Mouse (Mus musculus) neural tube, embryonic 14.5 days (tissue): ENCODE measurements around the gene Gm45618. TPM values are rescaled to one million over a fixed set of nuclear protein-coding genes. Genes with fewer than 3 reads are reported as not detected.

Experiments
- ATAC-seq: fragments of 200-750 bp; cut with Nextera tagmentation; 2 replicates; pipeline ENCODE4 v1.8.0; 2017; ENCODE audit warnings: low read depth, mild to moderate bottlenecking, moderate TSS enrichment, moderate library complexity
- H3K27ac ChIP-seq: fragments of 300-500 bp; sonication (generic); 2 replicates; pipeline ENCODE4 v1.5.1; 2014; ENCODE audit warnings: low read depth, mild to moderate bottlenecking, control low read depth, low read length, moderate library complexity, mixed read lengths
- H3K27me3 ChIP-seq: fragments of 300-500 bp; sonication (generic); 2 replicates; pipeline ENCODE4 v1.6.1; 2014; ENCODE audit warnings: low read length; ENCODE audit not compliant: control insufficient read depth, insufficient read depth
- H3K36me3 ChIP-seq: fragments of 300-500 bp; sonication (generic); 2 replicates; pipeline ENCODE4 v1.6.1; 2014; ENCODE audit warnings: low read length, mixed read lengths; ENCODE audit not compliant: control insufficient read depth, insufficient read depth
- H3K4me1 ChIP-seq: fragments of 300-500 bp; sonication (generic); 2 replicates; pipeline ENCODE4 v1.6.1; 2014; ENCODE audit warnings: low read length; ENCODE audit not compliant: control insufficient read depth, insufficient read depth
- H3K4me2 ChIP-seq: fragments of 300-500 bp; sonication (generic); 2 replicates; pipeline ENCODE4 v1.6.1; 2014; ENCODE audit warnings: mild to moderate bottlenecking, low read depth, low read length, control low read depth
- H3K4me3 ChIP-seq: fragments of 300-500 bp; sonication (generic); 2 replicates; pipeline ENCODE4 v1.5.1; 2014; ENCODE audit warnings: low read depth, low read length, control low read depth, mixed read lengths
- H3K9ac ChIP-seq: fragments of 300-500 bp; sonication (generic); replicated peaks from 2 replicates; pipeline ENCODE4 v1.6.1; 2014; ENCODE audit warnings: low read depth, mild to moderate bottlenecking, control low read depth, low read length, mixed read lengths
- H3K9me3 ChIP-seq: fragments of 300-500 bp; sonication (generic); 2 replicates; pipeline ENCODE4 v1.6.1; 2016; ENCODE audit warnings: low read length; ENCODE audit not compliant: control insufficient read depth
- WGBS: fragments of 180-500 bp; shearing (Covaris S2); extraction: QIAGEN DNeasy Blood & Tissue Kit; methylation state at CpG from one replicate; pipeline ENCODE4 v1.1.7; 2014; 5-methylcytosine and 5-hydroxymethylcytosine counted together
- polyA plus RNA-seq: library from polyadenylated mRNA; unstranded; fragments of >200 nt; fragmentation: Nextera tagmentation; extraction: Ambion mirVana; gene quantifications from 2 replicates; pipeline ENCODE4 v1.2.1, GENCODE M21; 2014

Gm45618 gene
- polyA plus RNA-seq, 1 experiment from 2014 or later, result not detected

DNA sequence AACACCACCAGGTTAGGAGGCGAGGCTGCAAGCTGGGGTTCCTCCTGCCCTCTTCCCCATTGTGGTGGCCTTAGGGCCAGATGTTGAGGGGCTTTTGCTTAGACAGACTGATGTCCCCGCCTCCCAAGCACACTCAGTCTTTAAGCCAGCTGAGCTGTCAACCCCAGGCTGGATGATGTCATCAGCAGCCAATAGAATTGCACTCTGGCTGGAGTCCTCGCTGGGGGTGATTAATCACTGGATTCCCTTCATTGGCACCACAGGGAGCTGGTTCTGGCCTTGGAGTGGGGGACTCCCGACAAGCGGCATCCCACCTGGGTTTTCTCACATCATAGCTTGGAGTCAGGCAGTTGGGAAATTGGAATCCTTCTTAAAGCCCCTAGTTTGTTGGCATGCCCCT lies 31.6 kb downstream of the Gm45618 start:
- Histone ChIP-seq H3K4me3 (no peak overlapping the region), H3K4me1 (peaks cover 60% of the 10 kb centered on the region)
- WGBS, result 2% methylated on average over 5 of the region's 5 CpGs

GRCm38 (mm10) chr7:142087069-142087652 lies 33.4 kb downstream of the Gm45618 start:
- peaks cover 46% of the 10 kb centered on the region for H3K36me3 ChIP-seq
- no peaks in the 10 kb centered on the region for H3K9me3 ChIP-seq
- H3K4me1 ChIP-seq, result peaks cover 45% of the 10 kb centered on the region
- no peak overlapping the region for H3K4me3 ChIP-seq
- ATAC-seq, result no peak
- WGBS, result 80% methylated on average over 1 of the region's 1 CpGs
- no peak overlapping the region for H3K27ac ChIP-seq
- no peak overlapping the region for H3K4me2 ChIP-seq
- no peaks in the 10 kb centered on the region for H3K27me3 ChIP-seq
- H3K9ac ChIP-seq, result no peak overlapping the region

More for the DNA sequence above, 31.6 kb downstream of the Gm45618 start:
- Histone ChIP-seq H3K9ac (peak overlapping the region; percentile 55; the same call in 1 of the 2 replicates), H3K27me3 (no peaks in the 10 kb centered on the region), H3K27ac (peak overlapping the region; percentile 82), H3K4me2 (peak overlapping the region; percentile 88; the same call in 1 of the 2 replicates), H3K9me3 (no peaks in the 10 kb centered on the region), H3K36me3 (peaks cover 32% of the 10 kb centered on the region)
- ATAC-seq, result peak; percentile 68

GRCm38 (mm10) chr7:142086159-142086905 lies 34.2 kb downstream of the Gm45618 start:
- Histone ChIP-seq H3K9me3 (no peaks in the 10 kb centered on the region), H3K36me3 (peaks cover 53% of the 10 kb centered on the region), H3K27ac (no peak overlapping the region), H3K4me2 (no peak overlapping the region), H3K9ac (no peak overlapping the region), H3K27me3 (no peaks in the 10 kb centered on the region), H3K4me3 (no peak overlapping the region), H3K4me1 (peaks cover 37% of the 10 kb centered on the region)
- ATAC-seq, result no peak
- WGBS, result 90% methylated on average over 4 of the region's 4 CpGs

GRCm38 (mm10) chr7:142084820-142085219 lies 35.7 kb downstream of the Gm45618 start:
- ATAC-seq, result no peak
- Histone ChIP-seq H3K4me3 (no peak overlapping the region), H3K36me3 (peaks cover 59% of the 10 kb centered on the region), H3K9ac (no peak overlapping the region), H3K4me1 (peaks cover 22% of the 10 kb centered on the region), H3K27ac (no peak overlapping the region), H3K9me3 (no peaks in the 10 kb centered on the region), H3K4me2 (no peak overlapping the region), H3K27me3 (no peaks in the 10 kb centered on the region)
- 37% methylated on average over 3 of the region's 3 CpGs for WGBS

DNA sequence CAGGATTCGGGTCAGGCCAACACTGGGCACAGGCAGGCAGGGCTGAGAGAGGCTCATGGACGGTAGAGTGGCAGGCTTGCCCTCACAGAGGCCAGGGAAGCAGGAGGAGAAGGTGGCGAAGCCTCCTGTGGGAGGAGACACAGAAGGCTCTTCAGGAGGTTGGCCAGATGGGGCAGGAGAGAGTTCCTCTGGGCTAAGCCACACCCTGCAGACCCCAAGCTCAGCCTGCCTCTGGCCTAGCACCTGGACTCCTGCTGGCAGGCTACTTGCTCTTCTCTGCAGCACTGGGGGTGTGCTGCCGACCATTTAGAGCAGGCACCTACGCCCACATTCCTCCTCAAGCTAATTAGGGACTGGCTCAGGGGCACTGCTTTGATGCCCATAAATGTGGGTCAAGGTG lies 36.1 kb downstream of the Gm45618 start:
- no peak overlapping the region for H3K27ac ChIP-seq
- peaks cover 18% of the 10 kb centered on the region for H3K4me1 ChIP-seq
- H3K4me2 ChIP-seq, result no peak overlapping the region
- ATAC-seq, result no peak
- 16% methylated on average over 5 of the region's 5 CpGs for WGBS
- no peaks in the 10 kb centered on the region for H3K27me3 ChIP-seq
- no peak overlapping the region for H3K4me3 ChIP-seq
- H3K36me3 ChIP-seq, result peaks cover 59% of the 10 kb centered on the region
- no peaks in the 10 kb centered on the region for H3K9me3 ChIP-seq
- no peak overlapping the region for H3K9ac ChIP-seq

DNA sequence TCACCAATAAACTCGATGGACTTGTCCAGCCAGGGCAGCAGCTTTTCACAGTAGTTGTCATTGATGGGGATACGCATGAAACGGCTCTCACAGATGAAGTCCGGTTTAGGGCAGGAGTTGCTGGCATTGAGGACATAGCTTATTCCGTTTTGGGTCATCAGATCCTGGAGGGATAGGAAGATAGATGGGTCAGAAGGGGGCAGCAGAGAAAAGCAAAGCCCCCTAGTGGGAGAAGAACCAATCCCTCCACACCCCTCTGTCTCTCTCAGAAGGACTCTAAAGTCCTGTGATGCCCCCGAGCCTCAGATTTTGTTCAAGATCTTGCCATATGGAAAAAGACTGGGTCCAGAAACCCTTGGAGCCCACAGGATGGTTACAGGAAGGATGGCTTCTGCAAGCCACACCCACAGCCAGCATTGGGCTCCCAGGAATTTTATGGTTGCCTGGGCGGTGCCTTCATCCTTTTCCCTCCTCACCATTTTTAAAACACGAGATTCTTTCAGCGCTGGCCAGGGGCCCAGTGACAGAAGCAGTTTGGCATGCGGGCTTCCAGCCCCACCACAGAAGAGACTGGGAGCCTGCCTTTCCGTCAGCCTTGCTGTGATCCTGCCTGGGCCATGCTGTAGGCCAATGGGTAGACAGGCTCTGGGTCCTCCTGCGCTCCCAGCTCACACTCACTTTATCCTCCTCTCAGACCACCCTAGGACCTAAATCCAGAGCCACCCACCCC lies 36.8 kb downstream of the Gm45618 start:
- H3K9me3 ChIP-seq, result no peaks in the 10 kb centered on the region
- H3K4me3 ChIP-seq, result no peak overlapping the region
- H3K36me3 ChIP-seq, result peaks cover 59% of the 10 kb centered on the region
- no peak overlapping the region for H3K4me2 ChIP-seq
- WGBS, result 25% methylated on average over 12 of the region's 12 CpGs
- no peak overlapping the region for H3K27ac ChIP-seq
- H3K9ac ChIP-seq, result no peak overlapping the region
- H3K4me1 ChIP-seq, result peaks cover 11% of the 10 kb centered on the region
- no peak for ATAC-seq
- H3K27me3 ChIP-seq, result no peaks in the 10 kb centered on the region

- Histone ChIP-seq H3K4me1 (0 out of 2 replicates have a peak, but pooled peaks cover 3% of the 10 kb centered on the region), H3K4me2 (no peak overlapping the region), H3K27ac (no peak overlapping the region), H3K36me3 (peaks cover 52% of the 10 kb centered on the region), H3K9me3 (no peaks in the 10 kb centered on the region), H3K9ac (no peak overlapping the region), H3K27me3 (no peaks in the 10 kb centered on the region), H3K4me3 (no peak overlapping the region)
- WGBS, result 29% methylated on average over 16 of the region's 16 CpGs
- ATAC-seq, result no peak
Measured at GRCm38 (mm10) chr7:142082607-142083006, 37.9 kb downstream of the Gm45618 start.

DNA sequence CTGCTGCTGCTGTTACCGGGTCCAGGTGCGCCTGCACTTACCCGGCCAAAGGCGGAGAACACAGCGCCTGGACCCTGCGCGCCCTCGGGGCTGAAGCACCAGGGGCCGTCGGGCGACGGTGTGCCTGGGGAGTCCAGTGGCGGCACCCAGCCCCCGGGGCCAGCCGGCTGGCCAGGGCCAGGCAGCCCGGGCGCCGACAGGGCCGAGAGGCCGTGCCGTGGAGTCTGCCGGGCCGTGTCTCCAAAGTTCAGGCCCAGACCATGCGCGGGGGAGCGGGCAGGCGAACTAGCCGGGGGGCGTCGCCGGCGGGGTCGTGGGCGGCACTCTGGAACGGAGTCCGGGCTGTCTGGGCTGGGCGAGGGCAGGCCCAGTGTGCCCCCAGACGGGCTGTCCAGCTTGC lies 38.4 kb downstream of the Gm45618 start:
- ATAC-seq, result no peak

DNA sequence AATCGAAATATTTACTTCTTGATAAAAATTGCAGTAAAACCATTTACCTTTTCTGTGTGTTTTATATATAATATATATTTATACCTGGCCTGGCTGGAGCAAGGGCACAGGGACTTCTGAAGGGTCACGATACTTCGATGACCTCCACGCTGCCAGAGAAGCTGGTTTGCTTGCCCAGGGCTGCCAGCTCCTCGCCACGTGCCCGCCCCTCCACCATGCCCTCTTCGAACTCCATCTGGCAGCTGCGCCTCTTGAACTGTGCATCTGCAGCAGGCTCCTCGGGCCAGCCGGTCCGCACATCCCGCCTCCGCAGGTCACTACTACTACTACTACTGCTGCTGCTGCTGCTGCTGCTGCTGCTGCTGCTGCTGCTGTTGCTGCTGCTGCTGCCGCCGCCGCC lies 38.8 kb downstream of the Gm45618 start:
- peak overlapping the region; percentile 9; the same call in 1 of the 2 replicates for H3K4me2 ChIP-seq
- peaks cover 43% of the 10 kb centered on the region for H3K36me3 ChIP-seq

More for the DNA sequence above, 38.4 kb downstream of the Gm45618 start:
- 11% methylated on average over 36 of the region's 38 CpGs for WGBS
- peaks cover 48% of the 10 kb centered on the region for H3K36me3 ChIP-seq
- no peak overlapping the region for H3K9ac ChIP-seq
- 0 out of 2 replicates have a peak, but pooled peaks cover 3% of the 10 kb centered on the region for H3K4me1 ChIP-seq
- H3K4me3 ChIP-seq, result no peak overlapping the region
- no peaks in the 10 kb centered on the region for H3K9me3 ChIP-seq
- no peaks in the 10 kb centered on the region for H3K27me3 ChIP-seq
- no peak overlapping the region for H3K27ac ChIP-seq
- peak overlapping the region; percentile 9; the same call in 1 of the 2 replicates for H3K4me2 ChIP-seq

More for the DNA sequence above, 38.8 kb downstream of the Gm45618 start:
- H3K4me3 ChIP-seq, result no peak overlapping the region
- 0 out of 2 replicates have a peak, but pooled peaks cover 3% of the 10 kb centered on the region for H3K4me1 ChIP-seq
- H3K9me3 ChIP-seq, result no peaks in the 10 kb centered on the region
- no peaks in the 10 kb centered on the region for H3K27me3 ChIP-seq
- no peak overlapping the region for H3K9ac ChIP-seq
- WGBS, result 32% methylated on average over 15 of the region's 17 CpGs
- no peak overlapping the region for H3K27ac ChIP-seq
- no peak for ATAC-seq
